Mouse (Mus musculus) neural tube, embryonic 11.5 days (tissue): Measurements from ENCODE around the gene Fbxo46. TPM values are rescaled to one million over a fixed set of nuclear protein-coding genes. Genes with fewer than 3 reads are reported as not detected.

ENCODE experiments used
- ATAC-seq: fragments of 200-750 bp; cut with Nextera tagmentation; 2 replicates; pipeline ENCODE4 v1.8.0; 2017; ENCODE audit warnings: moderate number of reproducible peaks, mild to moderate bottlenecking, moderate TSS enrichment, moderate library complexity; ENCODE audit not compliant: insufficient read depth, low FRiP score, low TSS enrichment
- DNase-seq: peaks from one replicate; pipeline ENCODE4 v3.0.0-alpha.2; 2015; ENCODE audit warnings: low spot score
- H3K27ac ChIP-seq: fragments of 300-500 bp; sonication (generic); 2 replicates; pipeline ENCODE4 v1.5.1; 2014; ENCODE audit warnings: low read depth, mild to moderate bottlenecking, low read length
- H3K27me3 ChIP-seq: fragments of 300-500 bp; sonication (generic); 2 replicates; pipeline ENCODE4 v1.6.1; 2014; ENCODE audit warnings: mild to moderate bottlenecking, low read length, mixed read lengths; ENCODE audit not compliant: control insufficient read depth, insufficient read depth
- H3K36me3 ChIP-seq: fragments of 300-500 bp; sonication (generic); 2 replicates; pipeline ENCODE4 v1.6.1; 2014; ENCODE audit warnings: mild to moderate bottlenecking, low read length, moderate library complexity, mixed read lengths; ENCODE audit not compliant: control insufficient read depth, insufficient read depth
- H3K4me1 ChIP-seq: fragments of 300-500 bp; sonication (generic); 2 replicates; pipeline ENCODE4 v1.6.1; 2014; ENCODE audit warnings: low read length, mixed read lengths; ENCODE audit not compliant: control insufficient read depth, insufficient read depth
- H3K4me2 ChIP-seq: fragments of 300-500 bp; sonication (generic); 2 replicates; pipeline ENCODE4 v1.6.1; 2014; ENCODE audit warnings: low read depth, mild to moderate bottlenecking, moderate library complexity
- H3K4me3 ChIP-seq: fragments of 300-500 bp; sonication (generic); 2 replicates; pipeline ENCODE4 v1.5.1; 2014; ENCODE audit warnings: low read depth, low read length
- H3K9ac ChIP-seq: fragments of 300-500 bp; sonication (generic); 2 replicates; pipeline ENCODE4 v1.6.1; 2014; ENCODE audit warnings: mild to moderate bottlenecking, low read length
- H3K9me3 ChIP-seq: fragments of 300-500 bp; sonication (generic); 2 replicates; pipeline ENCODE4 v1.6.1; 2016; ENCODE audit warnings: low read length; ENCODE audit not compliant: control insufficient read depth
- WGBS: fragments of 180-500 bp; shearing (Covaris S2); extraction: QIAGEN DNeasy Blood & Tissue Kit; methylation state at CpG from one replicate; pipeline ENCODE4 v1.1.7; 2014; 5-methylcytosine and 5-hydroxymethylcytosine counted together
- polyA plus RNA-seq: library from polyadenylated mRNA; unstranded; fragments of >200 nt; fragmentation: Nextera tagmentation; extraction: Ambion mirVana; gene quantifications from 2 replicates; pipeline ENCODE4 v1.2.1, GENCODE M21; 2014

Fbxo46 gene
- polyA plus RNA-seq, 1 experiment from 2014 or later, result 10.6 TPM

- H3K4me2 ChIP-seq, result no peak overlapping the region
- WGBS, result 57% methylated on average over 18 of the region's 18 CpGs
- H3K4me3 ChIP-seq, result no peak overlapping the region
- ATAC-seq (no peak), DNase-seq (no peak)
- no peak overlapping the region for H3K27ac ChIP-seq
- H3K36me3 ChIP-seq, result peaks cover 12% of the 10 kb centered on the region
- no peak overlapping the region for H3K9ac ChIP-seq
- H3K4me1 ChIP-seq, result peaks cover 11% of the 10 kb centered on the region
- peaks cover 9% of the 10 kb centered on the region for H3K27me3 ChIP-seq
- H3K9me3 ChIP-seq, result no peaks in the 10 kb centered on the region
Measured at GRCm38 (mm10) chr7:19086760-19087159, 32.9 kb upstream of the Fbxo46 start.

GRCm38 (mm10) chr7:19088813-19089212 is 30.8 kb upstream of the Fbxo46 start:
- DNase-seq (peak; percentile 75), ATAC-seq (no peak)
- peaks cover 3% of the 10 kb centered on the region; the same call in 1 of the 2 replicates for H3K36me3 ChIP-seq
- WGBS, result 49% methylated on average over 10 of the region's 10 CpGs
- H3K9ac ChIP-seq, result no peak overlapping the region
- H3K4me2 ChIP-seq, result no peak overlapping the region
- H3K4me3 ChIP-seq, result no peak overlapping the region
- H3K4me1 ChIP-seq, result peaks cover 23% of the 10 kb centered on the region
- peaks cover 9% of the 10 kb centered on the region for H3K27me3 ChIP-seq
- H3K27ac ChIP-seq, result no peak overlapping the region
- H3K9me3 ChIP-seq, result no peaks in the 10 kb centered on the region

- peaks cover 3% of the 10 kb centered on the region; the same call in 1 of the 2 replicates for H3K36me3 ChIP-seq
- 21% methylated on average over 17 of the region's 17 CpGs for WGBS
- peaks cover 28% of the 10 kb centered on the region for H3K4me1 ChIP-seq
- DNase-seq (no peak), ATAC-seq (no peak)
- H3K9ac ChIP-seq, result no peak overlapping the region
- peak overlapping the region; percentile 96 for H3K4me2 ChIP-seq
- H3K9me3 ChIP-seq, result no peaks in the 10 kb centered on the region
- no peak overlapping the region for H3K27ac ChIP-seq
- H3K4me3 ChIP-seq, result no peak overlapping the region
- H3K27me3 ChIP-seq, result peaks cover 9% of the 10 kb centered on the region
Measured at GRCm38 (mm10) chr7:19091913-19092312, 27.7 kb upstream of the Fbxo46 start.

- H3K4me1 ChIP-seq, result peaks cover 28% of the 10 kb centered on the region
- 3% methylated on average over 36 of the region's 38 CpGs for WGBS
- H3K27ac ChIP-seq, result peak overlapping the region; percentile 49; the same call in 1 of the 2 replicates
- H3K36me3 ChIP-seq, result peaks cover 3% of the 10 kb centered on the region; the same call in 1 of the 2 replicates
- H3K9ac ChIP-seq, result peak overlapping the region; percentile 48
- ATAC-seq (peak; percentile 45), DNase-seq (peak; percentile 80)
- no peaks in the 10 kb centered on the region for H3K9me3 ChIP-seq
- H3K27me3 ChIP-seq, result peaks cover 9% of the 10 kb centered on the region
- peak overlapping the region; percentile 75 for H3K4me3 ChIP-seq
- H3K4me2 ChIP-seq, result peak overlapping the region; percentile 96
Measured at GRCm38 (mm10) chr7:19092381-19093173, 27.1 kb upstream of the Fbxo46 start.

DNA sequence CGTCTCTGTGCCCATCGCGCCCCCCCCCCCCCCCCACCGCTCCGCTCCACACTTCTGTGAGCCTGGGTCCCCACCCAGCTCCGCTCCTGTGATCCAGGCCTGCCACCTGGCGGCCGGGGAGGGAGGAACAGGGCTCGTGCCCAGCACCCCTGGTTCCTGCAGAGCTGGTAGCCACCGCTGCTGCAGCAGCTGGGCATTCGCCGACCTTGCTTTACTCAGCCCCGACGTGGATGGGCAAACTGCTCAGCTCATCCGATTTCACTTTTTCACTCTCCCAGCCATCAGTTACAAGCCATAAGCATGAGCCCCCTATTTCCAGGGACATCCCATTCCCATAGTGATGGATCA is 26.5 kb upstream of the Fbxo46 start:
- DNase-seq, result peak; percentile 86
- Histone ChIP-seq H3K9ac (peak overlapping the region; percentile 48), H3K36me3 (peaks cover 3% of the 10 kb centered on the region; the same call in 1 of the 2 replicates), H3K27me3 (peaks cover 9% of the 10 kb centered on the region), H3K4me1 (peaks cover 28% of the 10 kb centered on the region), H3K4me2 (peak overlapping the region; percentile 96), H3K27ac (peak overlapping the region; percentile 49; the same call in 1 of the 2 replicates), H3K9me3 (no peaks in the 10 kb centered on the region), H3K4me3 (peak overlapping the region; percentile 75)
- ATAC-seq, result peak; percentile 40
- WGBS, result 1% methylated on average over 12 of the region's 15 CpGs

GRCm38 (mm10) chr7:19093537-19094385 is 25.9 kb upstream of the Fbxo46 start:
- Histone ChIP-seq H3K36me3 (0 out of 2 replicates have a peak, but pooled peaks cover 3% of the 10 kb centered on the region), H3K4me3 (peak overlapping the region; percentile 75), H3K27ac (peak overlapping the region; percentile 91), H3K4me2 (peak overlapping the region; percentile 96), H3K27me3 (peaks cover 9% of the 10 kb centered on the region), H3K4me1 (peaks cover 28% of the 10 kb centered on the region), H3K9ac (peak overlapping the region; percentile 83), H3K9me3 (no peaks in the 10 kb centered on the region)
- WGBS, result under 1% methylated on average over 45 of the region's 45 CpGs
- peak; percentile 97 for DNase-seq
- peak; percentile 82 for ATAC-seq

DNA sequence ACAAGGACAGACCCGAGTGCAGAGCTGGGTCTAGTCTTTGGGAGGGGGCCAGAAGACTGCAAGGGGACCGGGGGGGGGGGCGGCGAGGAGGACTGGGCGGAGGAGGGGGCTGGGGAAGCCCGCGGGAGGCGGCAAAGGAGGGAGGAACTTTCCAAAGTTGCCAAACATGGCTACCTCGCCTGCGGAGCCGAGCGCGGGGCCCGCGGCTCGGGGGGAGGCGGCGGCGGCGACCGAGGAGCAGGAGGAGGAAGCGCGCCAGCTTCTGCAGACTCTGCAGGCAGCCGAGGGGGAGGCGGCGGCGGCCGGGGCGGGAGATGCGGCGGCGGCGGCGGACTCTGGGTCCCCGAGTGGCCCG is 25.2 kb upstream of the Fbxo46 start, which contains the start of gene Six5:
TSS of gene Six5 (plus strand) at position 124 of the 355 bp plus-strand sequence.
- Histone ChIP-seq H3K9ac (peak within 1 kb of the TSS; percentile 83), H3K4me1 (peaks cover 28% of the 10 kb centered on the region), H3K9me3 (no peaks in the 10 kb centered on the region), H3K27ac (peak within 1 kb of the TSS; percentile 91), H3K27me3 (peaks cover 9% of the 10 kb centered on the region), H3K4me2 (peak within 1 kb of the TSS; percentile 96), H3K4me3 (peak within 1 kb of the TSS; percentile 75), H3K36me3 (0 out of 2 replicates have a peak, but pooled peaks cover 3% of the 10 kb centered on the region)
- no peak for DNase-seq
- WGBS, result 0% methylated on average over 17 of the region's 36 CpGs
- no peak for ATAC-seq

GRCm38 (mm10) chr7:19094826-19095750 is 24.6 kb upstream of the Fbxo46 start:
- H3K36me3 ChIP-seq, result 0 out of 2 replicates have a peak, but pooled peaks cover 3% of the 10 kb centered on the region
- WGBS, result under 1% methylated on average over 77 of the region's 87 CpGs
- H3K9ac ChIP-seq, result peak overlapping the region; percentile 83
- peak overlapping the region; percentile 75 for H3K4me3 ChIP-seq
- peaks cover 28% of the 10 kb centered on the region for H3K4me1 ChIP-seq
- H3K27ac ChIP-seq, result peak overlapping the region; percentile 91
- H3K4me2 ChIP-seq, result peak overlapping the region; percentile 96
- peak; percentile 61 for DNase-seq
- no peaks in the 10 kb centered on the region for H3K9me3 ChIP-seq
- ATAC-seq, result no peak
- H3K27me3 ChIP-seq, result peaks cover 9% of the 10 kb centered on the region
